Mouse (Mus musculus): Measurements from ENCODE around the gene Nfkbib.

DNA sequence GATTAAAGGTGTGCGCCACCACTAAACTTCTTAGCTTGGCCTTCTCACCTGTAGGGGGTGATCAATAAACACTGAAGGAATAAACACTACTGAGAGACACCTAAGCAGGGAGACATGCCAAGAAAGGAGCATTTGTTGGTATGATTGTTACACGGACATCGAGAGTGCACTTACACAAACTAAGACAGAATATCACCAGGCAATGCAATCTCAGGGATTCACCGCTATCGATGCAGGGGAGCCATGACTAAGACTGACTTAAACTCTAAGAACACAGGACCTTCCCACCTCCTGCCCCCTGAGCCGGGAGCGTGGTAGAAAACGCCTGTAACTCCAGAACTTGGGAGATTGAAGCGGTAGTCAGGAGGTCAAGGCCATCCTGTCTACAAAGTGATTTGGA lies 26.4 kb downstream of the Nfkbib start:
- TF ChIP-seq CTCF (IDR thresholded peaks at IDR 0.05; ENCODE audit: low read depth) (peak; percentile 27), EP300 (optimal IDR thresholded peaks at IDR 0.05) (no peak)

Measured in stomach, postnatal 0 days (tissue).